Mouse (Mus musculus): ENCODE measurements around the gene D11Wsu47e. TPM values are rescaled to one million over a fixed set of nuclear protein-coding genes. Genes with fewer than 3 reads are reported as not detected.

Gene D11Wsu47e
- polyA plus RNA-seq, 1 experiment: 24.3 TPM

GRCm38 (mm10) chr11:113677378-113677777 is 6.8 kb upstream of the D11Wsu47e start:
- TF ChIP-seq CTCF (IDR thresholded peaks at IDR 0.05; ENCODE audit: low read depth, low read length): no peak
- TF ChIP-seq EP300 (IDR thresholded peaks at IDR 0.05; ENCODE audit: insufficient read depth, low read depth, low read length): no peak
- no peak for TF ChIP-seq POLR2A (IDR thresholded peaks at IDR 0.05; ENCODE audit: insufficient read depth, low read length)
- Histone ChIP-seq H3K27me3 (ENCODE audit: control insufficient read depth, insufficient read depth, low read length, poor library complexity, severe bottlenecking) (no peaks in the 10 kb centered on the region), H3K27ac (ENCODE audit: insufficient read depth, low read length) (no peak overlapping the region), H3K36me3 (ENCODE audit: control insufficient read depth, insufficient read depth, low read length, poor library complexity, severe bottlenecking) (peaks cover 19% of the 10 kb centered on the region), H3K9me3 (replicated peaks; ENCODE audit: control insufficient read depth, insufficient read depth, low read length, poor library complexity, severe bottlenecking) (no peaks in the 10 kb centered on the region), H3K4me1 (ENCODE audit: control insufficient read depth, insufficient read depth, low read length) (peaks cover 2% of the 10 kb centered on the region), H3K4me3 (ENCODE audit: low read depth, low read length) (no peak overlapping the region), H3K9ac (ENCODE audit: low read depth, poor library complexity, severe bottlenecking) (no peak overlapping the region)

GRCm38 (mm10) chr11:113678373-113678772 is 5.8 kb upstream of the D11Wsu47e start:
- Histone ChIP-seq H3K4me1 (ENCODE audit: control insufficient read depth, insufficient read depth, low read length) (peaks cover 2% of the 10 kb centered on the region), H3K9ac (ENCODE audit: low read depth, poor library complexity, severe bottlenecking) (no peak overlapping the region), H3K36me3 (ENCODE audit: control insufficient read depth, insufficient read depth, low read length, poor library complexity, severe bottlenecking) (peaks cover 19% of the 10 kb centered on the region), H3K27ac (ENCODE audit: insufficient read depth, low read length) (no peak overlapping the region), H3K9me3 (replicated peaks; ENCODE audit: control insufficient read depth, insufficient read depth, low read length, poor library complexity, severe bottlenecking) (no peaks in the 10 kb centered on the region), H3K4me3 (ENCODE audit: low read depth, low read length) (no peak overlapping the region), H3K27me3 (ENCODE audit: control insufficient read depth, insufficient read depth, low read length, poor library complexity, severe bottlenecking) (no peaks in the 10 kb centered on the region)
- TF ChIP-seq POLR2A (IDR thresholded peaks at IDR 0.05; ENCODE audit: insufficient read depth, low read length): no peak
- no peak for TF ChIP-seq EP300 (IDR thresholded peaks at IDR 0.05; ENCODE audit: insufficient read depth, low read depth, low read length)
- no peak for TF ChIP-seq CTCF (IDR thresholded peaks at IDR 0.05; ENCODE audit: low read depth, low read length)

- Histone ChIP-seq H3K9ac (ENCODE audit: low read depth, poor library complexity, severe bottlenecking) (no peak overlapping the region), H3K4me1 (ENCODE audit: control insufficient read depth, insufficient read depth, low read length) (peaks cover 2% of the 10 kb centered on the region), H3K9me3 (replicated peaks; ENCODE audit: control insufficient read depth, insufficient read depth, low read length, poor library complexity, severe bottlenecking) (no peaks in the 10 kb centered on the region), H3K4me3 (ENCODE audit: low read depth, low read length) (no peak overlapping the region), H3K27ac (ENCODE audit: insufficient read depth, low read length) (no peak overlapping the region), H3K27me3 (ENCODE audit: control insufficient read depth, insufficient read depth, low read length, poor library complexity, severe bottlenecking) (no peaks in the 10 kb centered on the region), H3K36me3 (ENCODE audit: control insufficient read depth, insufficient read depth, low read length, poor library complexity, severe bottlenecking) (peaks cover 11% of the 10 kb centered on the region)
- TF ChIP-seq POLR2A (IDR thresholded peaks at IDR 0.05; ENCODE audit: insufficient read depth, low read length): no peak
- TF ChIP-seq EP300 (IDR thresholded peaks at IDR 0.05; ENCODE audit: insufficient read depth, low read depth, low read length): no peak
- no peak for TF ChIP-seq CTCF (IDR thresholded peaks at IDR 0.05; ENCODE audit: low read depth, low read length)
These were observed 3.3 kb upstream of the D11Wsu47e start for GRCm38 (mm10) chr11:113680954-113681353.

GRCm38 (mm10) chr11:113681979-113682378 is 2.2 kb upstream of the D11Wsu47e start:
- no peak overlapping the region for H3K4me3 ChIP-seq (ENCODE audit: low read depth, low read length)
- no peaks in the 10 kb centered on the region for H3K9me3 ChIP-seq (replicated peaks; ENCODE audit: control insufficient read depth, insufficient read depth, low read length, poor library complexity, severe bottlenecking)
- H3K4me1 ChIP-seq (ENCODE audit: control insufficient read depth, insufficient read depth, low read length): peaks cover 2% of the 10 kb centered on the region
- H3K9ac ChIP-seq (ENCODE audit: low read depth, poor library complexity, severe bottlenecking): no peak overlapping the region
- no peak overlapping the region for H3K27ac ChIP-seq (ENCODE audit: insufficient read depth, low read length)
- H3K36me3 ChIP-seq (ENCODE audit: control insufficient read depth, insufficient read depth, low read length, poor library complexity, severe bottlenecking): peaks cover 2% of the 10 kb centered on the region; the same call in 1 of the 2 replicates
- TF ChIP-seq CTCF (IDR thresholded peaks at IDR 0.05; ENCODE audit: low read depth, low read length) (no peak), POLR2A (IDR thresholded peaks at IDR 0.05; ENCODE audit: insufficient read depth, low read length) (no peak), EP300 (IDR thresholded peaks at IDR 0.05; ENCODE audit: insufficient read depth, low read depth, low read length) (no peak)
- no peaks in the 10 kb centered on the region for H3K27me3 ChIP-seq (ENCODE audit: control insufficient read depth, insufficient read depth, low read length, poor library complexity, severe bottlenecking)

GRCm38 (mm10) chr11:113682897-113683626 is 1.1 kb upstream of the D11Wsu47e start:
- Histone ChIP-seq H3K4me1 (ENCODE audit: control insufficient read depth, insufficient read depth, low read length) (peaks cover 2% of the 10 kb centered on the region), H3K9ac (ENCODE audit: low read depth, poor library complexity, severe bottlenecking) (peak overlapping the region; percentile 86), H3K4me3 (ENCODE audit: low read depth, low read length) (peak overlapping the region; percentile 97), H3K27ac (ENCODE audit: insufficient read depth, low read length) (peak overlapping the region; percentile 78), H3K27me3 (ENCODE audit: control insufficient read depth, insufficient read depth, low read length, poor library complexity, severe bottlenecking) (no peaks in the 10 kb centered on the region), H3K9me3 (replicated peaks; ENCODE audit: control insufficient read depth, insufficient read depth, low read length, poor library complexity, severe bottlenecking) (no peaks in the 10 kb centered on the region), H3K36me3 (ENCODE audit: control insufficient read depth, insufficient read depth, low read length, poor library complexity, severe bottlenecking) (peaks cover 4% of the 10 kb centered on the region)
- TF ChIP-seq EP300 (IDR thresholded peaks at IDR 0.05; ENCODE audit: insufficient read depth, low read depth, low read length) (no peak), CTCF (IDR thresholded peaks at IDR 0.05; ENCODE audit: low read depth, low read length) (no peak), POLR2A (IDR thresholded peaks at IDR 0.05; ENCODE audit: insufficient read depth, low read length) (no peak)

GRCm38 (mm10) chr11:113683627-113683956 is 620 bp upstream of the D11Wsu47e start:
- H3K36me3 ChIP-seq (ENCODE audit: control insufficient read depth, insufficient read depth, low read length, poor library complexity, severe bottlenecking): peaks cover 9% of the 10 kb centered on the region
- H3K4me1 ChIP-seq (ENCODE audit: control insufficient read depth, insufficient read depth, low read length): peaks cover 2% of the 10 kb centered on the region
- H3K9me3 ChIP-seq (replicated peaks; ENCODE audit: control insufficient read depth, insufficient read depth, low read length, poor library complexity, severe bottlenecking): no peaks in the 10 kb centered on the region
- peak overlapping the region; percentile 86 for H3K9ac ChIP-seq (ENCODE audit: low read depth, poor library complexity, severe bottlenecking)
- TF ChIP-seq EP300 (IDR thresholded peaks at IDR 0.05; ENCODE audit: insufficient read depth, low read depth, low read length): no peak
- TF ChIP-seq CTCF (IDR thresholded peaks at IDR 0.05; ENCODE audit: low read depth, low read length): no peak
- no peak for TF ChIP-seq POLR2A (IDR thresholded peaks at IDR 0.05; ENCODE audit: insufficient read depth, low read length)
- no peaks in the 10 kb centered on the region for H3K27me3 ChIP-seq (ENCODE audit: control insufficient read depth, insufficient read depth, low read length, poor library complexity, severe bottlenecking)
- peak overlapping the region; percentile 97 for H3K4me3 ChIP-seq (ENCODE audit: low read depth, low read length)
- peak overlapping the region; percentile 78 for H3K27ac ChIP-seq (ENCODE audit: insufficient read depth, low read length)
